Mouse (Mus musculus) forebrain, embryonic 13.5 days (tissue): ENCODE measurements at regions not wholly inside any gene's neighbourhood (a gene's known extent, or its start where the extent isn't known, plus 50 kb on each side); places are given as distances from the start of the nearest gene placed in this dataset.
"Not testable (repeated sequence)": the region's sequence is repeated elsewhere in the genome, so short reads cannot be mapped to it uniquely, and the experiment has no call there.

Experiments used
- ATAC-seq: fragments of 200-750 bp; cut with Nextera tagmentation; 2 replicates; pipeline ENCODE4 v1.8.0; 2017
- H3K27ac ChIP-seq: fragments of 300-500 bp; sonication (generic); 2 replicates; pipeline ENCODE4 v1.5.1; 2015; ENCODE audit warnings: inconsistent platforms, mild to moderate bottlenecking, moderate library complexity
- H3K27me3 ChIP-seq: fragments of 300-500 bp; sonication (generic); 2 replicates; pipeline ENCODE4 v1.6.1; 2015; ENCODE audit warnings: mild to moderate bottlenecking, inconsistent platforms
- H3K36me3 ChIP-seq: fragments of 300-500 bp; sonication (generic); 2 replicates; pipeline ENCODE4 v1.6.1; 2015; ENCODE audit warnings: mild to moderate bottlenecking, inconsistent platforms; ENCODE audit not compliant: poor library complexity, severe bottlenecking
- H3K4me1 ChIP-seq: fragments of 300-500 bp; sonication (generic); 2 replicates; pipeline ENCODE4 v1.6.1; 2015; ENCODE audit warnings: inconsistent platforms
- H3K4me2 ChIP-seq: fragments of 300-500 bp; sonication (generic); 2 replicates; pipeline ENCODE4 v1.6.1; 2015; ENCODE audit warnings: inconsistent platforms, mild to moderate bottlenecking, moderate library complexity
- H3K4me3 ChIP-seq: fragments of 300-500 bp; sonication (generic); 2 replicates; pipeline ENCODE4 v1.5.1; 2015; ENCODE audit warnings: mild to moderate bottlenecking, inconsistent platforms
- H3K9ac ChIP-seq: fragments of 300-500 bp; sonication (generic); 2 replicates; pipeline ENCODE4 v1.6.1; 2015; ENCODE audit warnings: mild to moderate bottlenecking, inconsistent platforms
- H3K9me3 ChIP-seq: fragments of 300-500 bp; sonication (generic); replicated peaks from 2 replicates; pipeline ENCODE4 v1.6.1; 2016; ENCODE audit warnings: inconsistent platforms
- WGBS: fragments of 180-500 bp; shearing (Covaris S2); methylation state at CpG from one replicate; pipeline ENCODE4 v1.1.7; 2015; 5-methylcytosine and 5-hydroxymethylcytosine counted together

GRCm38 (mm10) chr3:98968811-98969210, 75.8 kb upstream of the Hao2 start:
- Histone ChIP-seq H3K9me3 (no peaks in the 10 kb centered on the region), H3K9ac (no peak overlapping the region), H3K27me3 (no peaks in the 10 kb centered on the region), H3K4me1 (no peaks in the 10 kb centered on the region), H3K4me2 (no peak overlapping the region), H3K27ac (no peak overlapping the region), H3K4me3 (no peak overlapping the region), H3K36me3 (no peaks in the 10 kb centered on the region)
- WGBS = 22% methylated on average over 4 of the region's 4 CpGs
- no peak for ATAC-seq

GRCm38 (mm10) chr3:98975777-98976176, 82.7 kb upstream of the Hao2 start:
- no peak overlapping the region for H3K4me3 ChIP-seq
- H3K4me2 ChIP-seq = no peak overlapping the region
- peak; percentile 73 for ATAC-seq
- no peaks in the 10 kb centered on the region for H3K4me1 ChIP-seq
- H3K9ac ChIP-seq = no peak overlapping the region
- WGBS = 3% methylated on average over 3 of the region's 3 CpGs
- H3K27me3 ChIP-seq = no peaks in the 10 kb centered on the region
- no peaks in the 10 kb centered on the region for H3K36me3 ChIP-seq
- no peaks in the 10 kb centered on the region for H3K9me3 ChIP-seq
- no peak overlapping the region for H3K27ac ChIP-seq

GRCm38 (mm10) chr3:98982787-98983186, 89.7 kb upstream of the Hao2 start:
- H3K4me2 ChIP-seq = no peak overlapping the region
- WGBS = 98% methylated on average over 1 of the region's 1 CpGs
- ATAC-seq = no peak

GRCm38 (mm10) chr3:98987266-98987665, 94.2 kb upstream of the Hao2 start:
- not testable (repeated sequence) for H3K9me3 ChIP-seq, ATAC-seq, H3K36me3 ChIP-seq, H3K9ac ChIP-seq, H3K4me2 ChIP-seq, H3K27me3 ChIP-seq, H3K4me3 ChIP-seq, H3K27ac ChIP-seq
- H3K4me1 ChIP-seq = peaks cover 13% of the 10 kb centered on the region
- WGBS = 77% methylated on average over 2 of the region's 2 CpGs

More at GRCm38 (mm10) chr3:98982787-98983186, 89.7 kb upstream of the Hao2 start:
- no peaks in the 10 kb centered on the region for H3K36me3 ChIP-seq
- no peaks in the 10 kb centered on the region for H3K4me1 ChIP-seq
- no peak overlapping the region for H3K27ac ChIP-seq
- no peak overlapping the region for H3K9ac ChIP-seq
- H3K27me3 ChIP-seq = no peaks in the 10 kb centered on the region
- H3K4me3 ChIP-seq = no peak overlapping the region
- H3K9me3 ChIP-seq = no peaks in the 10 kb centered on the region

- no peak overlapping the region for H3K27ac ChIP-seq
- no peaks in the 10 kb centered on the region for H3K36me3 ChIP-seq
- peak overlapping the region; percentile 39; the same call in 1 of the 2 replicates for H3K9ac ChIP-seq
- H3K9me3 ChIP-seq = no peaks in the 10 kb centered on the region
- no peak overlapping the region for H3K4me3 ChIP-seq
- H3K4me1 ChIP-seq = peaks cover 17% of the 10 kb centered on the region
- H3K4me2 ChIP-seq = peak overlapping the region; percentile 34
- no peaks in the 10 kb centered on the region for H3K27me3 ChIP-seq
- 6% methylated on average over 10 of the region's 10 CpGs for WGBS
- peak; percentile 98 for ATAC-seq
Measured at GRCm38 (mm10) chr3:98990801-98991200, 97.8 kb upstream of the Hao2 start.

GRCm38 (mm10) chr3:98991276-98991675, 98.2 kb upstream of the Hao2 start:
- Histone ChIP-seq H3K4me1 (peaks cover 17% of the 10 kb centered on the region), H3K27ac (no peak overlapping the region), H3K4me2 (peak overlapping the region; percentile 34), H3K27me3 (no peaks in the 10 kb centered on the region), H3K9ac (no peak overlapping the region), H3K4me3 (no peak overlapping the region), H3K9me3 (no peaks in the 10 kb centered on the region), H3K36me3 (no peaks in the 10 kb centered on the region)
- 51% methylated on average over 6 of the region's 6 CpGs for WGBS
- peak; percentile 41; the same call in 1 of the 2 replicates for ATAC-seq

- Histone ChIP-seq H3K4me1 (peaks cover 17% of the 10 kb centered on the region), H3K9ac (no peak overlapping the region), H3K4me2 (no peak overlapping the region), H3K36me3 (no peaks in the 10 kb centered on the region), H3K9me3 (no peaks in the 10 kb centered on the region), H3K4me3 (no peak overlapping the region), H3K27me3 (no peaks in the 10 kb centered on the region), H3K27ac (no peak overlapping the region)
- no peak for ATAC-seq
Measured at GRCm38 (mm10) chr3:98994086-98994485, 101.0 kb upstream of the Hao2 start.

GRCm38 (mm10) chr3:99030636-99031035, 110.2 kb upstream of the Wars2 start:
- no peak for ATAC-seq
- H3K4me1 ChIP-seq = no peaks in the 10 kb centered on the region

GRCm38 (mm10) chr3:99046190-99046589, 94.7 kb upstream of the Wars2 start:
- 77% methylated on average over 6 of the region's 6 CpGs for WGBS
- Histone ChIP-seq H3K27me3 (no peaks in the 10 kb centered on the region), H3K4me1 (no peaks in the 10 kb centered on the region), H3K9ac (no peak overlapping the region), H3K27ac (no peak overlapping the region), H3K4me2 (no peak overlapping the region), H3K4me3 (no peak overlapping the region), H3K36me3 (no peaks in the 10 kb centered on the region), H3K9me3 (no peaks in the 10 kb centered on the region)
- ATAC-seq = no peak

More at GRCm38 (mm10) chr3:99030636-99031035, 110.2 kb upstream of the Wars2 start:
- no peak overlapping the region for H3K4me2 ChIP-seq
- no peaks in the 10 kb centered on the region for H3K9me3 ChIP-seq
- H3K27me3 ChIP-seq = no peaks in the 10 kb centered on the region
- H3K9ac ChIP-seq = no peak overlapping the region
- WGBS = 79% methylated on average over 1 of the region's 1 CpGs
- H3K4me3 ChIP-seq = no peak overlapping the region
- no peaks in the 10 kb centered on the region for H3K36me3 ChIP-seq
- H3K27ac ChIP-seq = no peak overlapping the region

- no peak for ATAC-seq
- Histone ChIP-seq H3K4me3 (no peak overlapping the region), H3K36me3 (no peaks in the 10 kb centered on the region), H3K27ac (no peak overlapping the region), H3K9ac (no peak overlapping the region), H3K4me1 (no peaks in the 10 kb centered on the region), H3K27me3 (no peaks in the 10 kb centered on the region), H3K9me3 (no peaks in the 10 kb centered on the region), H3K4me2 (no peak overlapping the region)
- 67% methylated on average over 5 of the region's 5 CpGs for WGBS
Measured at GRCm38 (mm10) chr3:99047156-99047555, 93.7 kb upstream of the Wars2 start.

GRCm38 (mm10) chr3:99049305-99049704, 91.6 kb upstream of the Wars2 start:
- H3K4me1 ChIP-seq = no peaks in the 10 kb centered on the region
- no peak overlapping the region for H3K27ac ChIP-seq
- H3K27me3 ChIP-seq = no peaks in the 10 kb centered on the region
- no peak for ATAC-seq
- H3K4me2 ChIP-seq = no peak overlapping the region
- no peaks in the 10 kb centered on the region for H3K9me3 ChIP-seq
- H3K36me3 ChIP-seq = no peaks in the 10 kb centered on the region
- no peak overlapping the region for H3K4me3 ChIP-seq
- H3K9ac ChIP-seq = no peak overlapping the region
- 60% methylated on average over 2 of the region's 2 CpGs for WGBS

- Histone ChIP-seq H3K36me3 (no peaks in the 10 kb centered on the region), H3K4me2 (no peak overlapping the region), H3K4me1 (no peaks in the 10 kb centered on the region), H3K9ac (no peak overlapping the region), H3K4me3 (no peak overlapping the region), H3K27me3 (no peaks in the 10 kb centered on the region), H3K9me3 (no peaks in the 10 kb centered on the region), H3K27ac (no peak overlapping the region)
- 86% methylated on average over 4 of the region's 4 CpGs for WGBS
- no peak for ATAC-seq
Measured at GRCm38 (mm10) chr3:99052176-99052575, 88.7 kb upstream of the Wars2 start.

GRCm38 (mm10) chr3:99067168-99067567, 73.7 kb upstream of the Wars2 start:
- no peak overlapping the region for H3K4me3 ChIP-seq
- H3K4me2 ChIP-seq = no peak overlapping the region
- no peaks in the 10 kb centered on the region for H3K9me3 ChIP-seq
- no peak for ATAC-seq
- no peak overlapping the region for H3K27ac ChIP-seq
- no peaks in the 10 kb centered on the region for H3K27me3 ChIP-seq
- no peak overlapping the region for H3K9ac ChIP-seq
- no peaks in the 10 kb centered on the region for H3K36me3 ChIP-seq
- 89% methylated on average over 3 of the region's 3 CpGs for WGBS
- H3K4me1 ChIP-seq = no peaks in the 10 kb centered on the region
